Mouse (Mus musculus) heart, postnatal 0 days (tissue): Measurements from ENCODE around the gene Ak7.

Source experiments
- CTCF ChIP-seq: IDR thresholded peaks from 2 replicates; pipeline ENCODE4 v1.5.1; 2016; ENCODE audit warnings: antibody characterized with exemption, control low read depth, low read depth
- EP300 ChIP-seq: IDR thresholded peaks from 2 replicates; pipeline ENCODE4 v1.6.1; 2016; ENCODE audit warnings: antibody characterized with exemption, low read depth

DNA sequence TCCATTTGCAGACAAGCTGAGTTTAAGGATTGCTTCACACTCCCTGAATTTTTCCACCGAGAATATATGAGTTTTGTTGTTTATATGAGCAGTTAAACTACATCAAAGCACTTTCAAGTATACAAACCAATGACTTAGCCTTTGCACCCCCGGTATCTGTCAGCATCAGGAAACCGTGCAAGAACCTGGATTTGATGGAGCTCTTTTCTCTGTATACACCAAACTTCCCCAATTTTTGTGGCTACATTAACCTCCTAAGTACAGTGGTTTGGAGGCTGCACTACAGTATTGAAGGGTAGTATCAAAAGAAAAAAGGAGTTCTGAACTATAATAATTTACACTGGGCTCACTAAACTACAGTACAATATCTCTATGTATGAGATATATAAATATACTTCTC is 27.0 kb upstream of the Ak7 start:
- TF ChIP-seq CTCF (no peak), EP300 (no peak)
